In the genomic region with DNA sequence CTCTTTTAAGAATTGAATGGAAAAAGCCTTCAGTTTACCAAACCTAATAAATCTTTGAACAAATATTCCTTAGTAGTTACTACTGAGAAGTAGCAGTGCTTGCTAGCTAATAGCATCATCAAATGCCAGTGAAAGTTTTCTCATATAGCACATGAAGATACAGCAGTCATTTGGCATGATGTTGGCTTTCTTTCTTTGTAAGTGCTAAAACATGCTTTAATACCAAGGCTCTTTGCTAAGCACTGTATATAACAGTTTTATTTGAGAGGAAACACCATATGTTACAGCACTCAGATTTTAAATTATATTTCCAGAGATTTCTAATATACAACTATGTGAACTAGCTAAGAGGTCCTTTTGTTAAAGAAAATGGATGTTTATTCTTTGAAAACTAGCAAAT, we compare ENCODE assay signal across 23 mouse cellular contexts. TPM values are rescaled to one million over a fixed set of nuclear protein-coding genes. Genes with fewer than 3 reads are reported as not detected.
"Had no signal": no experiment of that assay in that cellular context is flagged by ENCODE, and none has a peak within 500 bp of the region (broad histone marks: within the 10 kb centered on the region; RNA-seq: fewer than 3 reads in every experiment).

No protein-coding gene starts in this region.

- H3K9me3 ChIP-seq: lung, embryonic 15.5 days; megakaryocyte, embryonic 14.5 days; midbrain, embryonic 13.5 days; midbrain, embryonic 15.5 days; neural tube, embryonic 12.5 days had no signal

- H3K27me3 ChIP-seq: lung, embryonic 15.5 days; megakaryocyte, embryonic 14.5 days; midbrain, embryonic 13.5 days; midbrain, embryonic 15.5 days; neural tube, embryonic 12.5 days had no signal

- H3K9ac ChIP-seq: liver, postnatal 0 days; lung, embryonic 15.5 days; midbrain, embryonic 13.5 days; midbrain, embryonic 15.5 days; neural tube, embryonic 12.5 days had no signal

- H3K4me2 ChIP-seq: lung, embryonic 15.5 days; midbrain, embryonic 11.5 days; midbrain, embryonic 13.5 days; midbrain, embryonic 15.5 days; neural tube, embryonic 12.5 days had no signal

- DNase-seq: liver, postnatal 0 days; lung, adult 2 months; lung, postnatal 14 days; lung, postnatal 36 days; retina, postnatal 1 day; right cerebral cortex, adult 18-20 months; right cerebral cortex, postnatal 25 days; right cerebral cortex, postnatal 4 days; spleen, adult 18-20 months; thymus, adult 18-20 months; thymus, postnatal 14 days; thymus, postnatal 36 days had no signal

- ATAC-seq: liver, postnatal 0 days; lung, postnatal 0 days; midbrain, embryonic 13.5 days; midbrain, embryonic 15.5 days had no signal

- H3K4me3 ChIP-seq: lung, embryonic 15.5 days; megakaryocyte, embryonic 14.5 days; midbrain, embryonic 13.5 days; midbrain, embryonic 15.5 days; neural tube, embryonic 12.5 days had no signal

- H3K4me1 ChIP-seq: lung, embryonic 15.5 days; megakaryocyte, embryonic 14.5 days; midbrain, embryonic 15.5 days; neural tube, embryonic 12.5 days had no signal

- H3K36me3 ChIP-seq: lung, embryonic 15.5 days; midbrain, embryonic 13.5 days; midbrain, embryonic 15.5 days; neural tube, embryonic 12.5 days had no signal

- H3K27ac ChIP-seq: lung, embryonic 15.5 days; macrophage; midbrain, embryonic 13.5 days; midbrain, embryonic 15.5 days; neural tube, embryonic 12.5 days had no signal

RNA-seq across cellular contexts. Expression of a gene that starts 8.0 kb away (rescaled TPM):
- total RNA-seq: megakaryocyte progenitor cell, adult 5-6 weeks; monocyte, adult 5-6 weeks; neutrophil, adult 5-6 weeks had no signal
- polyA plus RNA-seq: macrophage had no signal
